Mouse (Mus musculus) brain, adult 2 months (tissue): ENCODE measurements around the gene Drd5.

Experiments
- DNase-seq: peaks from one replicate; pipeline ENCODE4 v3.0.0; 2011; ENCODE audit warnings: low read depth, low spot score

Drd5 gene

DNA sequence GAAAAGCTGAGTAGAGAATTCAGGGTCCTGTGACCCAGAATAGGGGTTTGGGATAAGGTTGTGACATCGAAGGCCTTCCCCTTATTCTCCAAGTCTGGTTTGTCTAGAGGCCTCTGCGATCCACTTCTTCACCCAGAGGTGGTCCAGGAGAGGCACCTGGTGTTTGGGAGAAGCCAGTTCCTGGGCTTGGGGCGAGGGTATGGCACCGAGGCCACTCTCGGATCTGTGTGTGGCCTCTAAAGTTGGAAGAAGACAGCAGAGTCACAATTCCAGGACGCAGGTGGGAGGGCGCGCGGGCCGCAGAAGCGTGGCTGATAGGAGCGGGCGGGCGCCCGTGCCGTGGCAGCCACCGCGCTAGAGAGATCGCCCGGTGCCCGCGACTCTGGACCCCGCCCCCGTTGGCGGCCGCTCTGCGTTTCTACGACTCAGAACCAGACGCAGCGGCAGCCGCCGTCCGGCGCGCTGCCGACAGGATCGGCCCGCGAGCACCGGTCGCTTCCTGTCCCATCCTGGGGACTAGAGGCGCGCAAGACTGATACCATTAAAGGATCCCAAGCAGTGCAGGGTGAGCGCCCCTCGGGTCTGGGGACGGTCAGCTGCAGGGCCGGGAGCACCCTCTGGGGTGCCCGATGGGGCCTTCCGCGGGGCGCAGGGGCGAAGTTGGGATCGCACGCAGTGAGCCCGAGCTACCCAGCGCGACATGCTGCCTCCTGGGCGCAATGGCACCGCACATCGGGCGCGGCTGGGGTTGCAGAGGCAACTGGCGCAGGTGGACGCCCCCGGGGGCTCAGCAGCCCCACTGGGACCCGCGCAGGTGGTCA is at the start of gene Drd5:
TSS of gene Drd5 (plus strand) at position 402 of the 821 bp plus-strand sequence.
- DNase-seq, result no peak

DNA sequence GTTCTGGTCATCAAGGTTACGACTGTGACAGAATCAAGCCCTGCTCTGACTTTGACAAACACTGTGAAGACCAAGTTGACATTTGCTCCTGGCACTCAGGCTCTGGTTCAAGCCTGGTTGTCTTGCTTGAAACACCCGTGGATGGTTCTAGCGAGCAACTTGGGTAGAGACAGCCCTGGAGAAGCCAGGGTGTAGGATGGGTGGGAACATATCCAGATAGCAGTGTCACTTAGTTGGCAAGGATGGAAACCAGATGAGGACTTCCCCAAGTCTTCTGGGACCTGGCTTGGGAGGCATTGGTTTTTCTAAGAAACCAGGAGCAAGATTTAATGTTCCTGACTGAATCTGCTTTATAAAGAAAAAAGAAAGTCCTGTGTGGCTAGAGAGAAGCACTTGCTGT is 48.2 kb upstream of the Drd5 start:
- DNase-seq, result peak; percentile 35

GRCm38 (mm10) chr5:38273831-38274230 is 45.3 kb upstream of the Drd5 start:
- no peak for DNase-seq

DNA sequence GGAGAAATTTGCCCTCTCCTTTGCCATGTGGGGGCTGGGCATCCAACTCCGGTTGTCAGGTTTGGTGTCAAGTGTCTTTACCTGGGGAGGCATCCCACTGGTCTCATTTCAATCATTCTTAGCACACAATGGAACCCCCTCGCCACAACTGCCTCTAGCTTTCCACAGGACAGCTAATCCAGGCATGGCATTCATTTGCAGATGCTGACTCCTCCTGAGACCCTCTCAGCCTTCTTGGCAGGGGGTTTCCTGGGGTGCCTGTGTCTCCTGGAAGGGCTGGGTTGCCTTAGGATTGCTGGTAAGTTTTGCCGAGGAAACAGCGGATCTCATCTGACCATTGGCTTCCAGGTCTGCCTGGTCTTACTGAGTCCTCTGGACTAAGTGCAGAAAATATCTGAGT is 43.4 kb upstream of the Drd5 start, which contains the start of gene Otop1:
TSS of gene Otop1 (plus strand) at position 202 of the 400 bp plus-strand sequence.
- DNase-seq, result no peak

DNA sequence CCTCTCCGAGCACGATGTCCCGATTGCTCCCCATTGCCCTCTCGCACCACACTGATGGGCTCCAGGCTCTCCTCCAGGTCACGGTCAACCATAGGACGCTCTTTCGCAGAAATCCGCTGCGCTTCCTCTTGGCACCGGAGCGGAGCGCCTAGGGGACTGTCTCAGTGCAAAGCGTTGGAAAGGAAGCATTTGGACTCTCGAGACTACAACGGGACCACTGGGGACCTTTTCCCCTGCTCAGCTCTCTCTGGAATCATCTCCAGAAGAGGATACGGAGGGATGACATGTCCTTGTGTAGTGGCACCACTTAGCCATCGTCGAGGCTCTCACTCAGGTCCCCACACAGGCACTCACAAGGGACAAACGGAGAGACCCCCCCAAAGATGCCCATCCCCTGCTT is 42.7 kb upstream of the Drd5 start:
- no peak for DNase-seq

- peak; percentile 11 for DNase-seq
These were observed 41.9 kb upstream of the Drd5 start for GRCm38 (mm10) chr5:38277098-38277866.

- DNase-seq, result no peak
These were observed 41.1 kb upstream of the Drd5 start for GRCm38 (mm10) chr5:38277936-38278600.

DNA sequence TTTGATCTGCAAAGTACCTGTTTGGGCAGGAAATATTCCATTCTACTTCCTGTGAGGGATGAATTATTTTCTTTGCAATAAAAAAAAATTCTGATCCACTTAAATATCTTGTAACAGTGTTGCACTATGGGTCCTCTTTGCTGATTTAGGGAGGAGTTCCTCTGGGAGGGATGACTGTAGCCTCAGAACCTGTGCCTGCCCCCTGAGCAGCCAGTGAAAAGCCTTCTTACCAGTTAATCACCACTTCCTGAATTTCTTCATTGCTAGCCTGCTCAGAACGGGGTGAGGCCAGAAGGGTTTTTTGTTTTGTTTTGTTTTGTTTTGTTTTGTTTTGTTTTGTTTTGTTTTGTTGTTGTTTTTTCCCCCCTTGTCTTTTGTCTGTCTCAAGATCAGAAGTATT is 39.1 kb upstream of the Drd5 start:
- DNase-seq, result no peak

- no peak for DNase-seq
These were observed 33.4 kb upstream of the Drd5 start for GRCm38 (mm10) chr5:38285724-38286123.

DNA sequence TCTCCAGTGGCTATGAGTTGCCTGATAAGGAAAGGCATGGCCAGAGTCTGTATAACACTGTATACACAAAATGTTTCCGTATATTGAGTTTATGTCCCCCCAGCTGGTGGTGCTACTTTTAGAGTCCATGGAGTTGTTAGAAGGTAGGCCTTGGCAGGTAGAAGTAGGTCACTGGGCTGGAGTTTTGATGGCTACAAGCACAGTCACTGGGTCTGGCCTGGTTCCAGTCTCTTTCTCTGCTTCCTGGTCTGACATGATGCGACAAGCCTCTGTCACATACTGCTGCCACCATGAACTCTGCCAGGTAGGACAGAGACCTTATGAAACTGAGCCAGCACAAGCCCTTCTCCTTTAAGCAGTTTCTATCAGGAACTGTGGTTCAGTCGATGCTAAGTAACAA is 30.7 kb upstream of the Drd5 start:
- DNase-seq, result no peak

- no peak for DNase-seq
These were observed 17.3 kb upstream of the Drd5 start for GRCm38 (mm10) chr5:38301761-38302411.

GRCm38 (mm10) chr5:38302651-38303050 is 16.5 kb upstream of the Drd5 start:
- no peak for DNase-seq

GRCm38 (mm10) chr5:38305241-38305640 is 13.9 kb upstream of the Drd5 start:
- no peak for DNase-seq

GRCm38 (mm10) chr5:38307255-38308101 is 11.7 kb upstream of the Drd5 start:
- peak; percentile 94 for DNase-seq

DNA sequence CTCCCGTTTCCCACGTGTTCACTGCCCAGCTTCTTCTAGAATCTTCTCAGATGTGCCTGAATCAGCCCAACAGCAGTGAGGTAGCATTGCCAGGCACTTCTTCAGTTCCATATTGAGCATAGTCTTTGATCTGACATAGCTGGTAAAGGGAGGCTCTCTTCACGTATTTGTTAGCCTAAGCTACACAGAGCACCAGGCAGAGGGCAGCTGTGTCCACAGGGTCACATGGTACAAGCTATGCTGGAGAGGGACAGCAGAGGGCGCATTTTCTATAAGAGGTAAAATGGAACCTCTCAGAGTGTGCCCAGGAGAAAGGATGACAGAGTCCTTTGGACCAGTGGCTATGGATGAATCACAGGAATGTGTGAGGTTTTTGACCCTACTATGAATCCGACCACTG is 10.3 kb upstream of the Drd5 start:
- peak; percentile 74 for DNase-seq

- no peak for DNase-seq
These were observed 9.4 kb upstream of the Drd5 start for GRCm38 (mm10) chr5:38309795-38310194.

DNA sequence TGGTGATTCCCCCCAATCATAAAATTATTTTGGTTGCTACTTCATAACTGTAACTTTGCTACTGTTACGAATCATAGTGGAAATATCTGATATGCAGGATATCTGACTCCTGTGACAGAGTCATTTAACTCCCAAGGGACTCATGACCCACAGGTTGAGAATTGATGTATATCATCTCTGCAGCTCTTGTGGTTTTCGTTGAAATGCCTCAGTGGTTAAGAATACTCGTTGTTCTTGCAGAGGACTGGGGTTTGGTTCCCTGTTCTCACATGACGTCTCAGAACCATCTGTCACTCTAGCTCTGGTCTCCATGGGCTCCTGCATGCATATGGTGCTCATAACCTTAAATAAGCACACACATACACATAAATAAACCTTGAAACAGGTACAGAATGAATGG is 14.2 kb downstream of the Drd5 start:
- no peak for DNase-seq

DNA sequence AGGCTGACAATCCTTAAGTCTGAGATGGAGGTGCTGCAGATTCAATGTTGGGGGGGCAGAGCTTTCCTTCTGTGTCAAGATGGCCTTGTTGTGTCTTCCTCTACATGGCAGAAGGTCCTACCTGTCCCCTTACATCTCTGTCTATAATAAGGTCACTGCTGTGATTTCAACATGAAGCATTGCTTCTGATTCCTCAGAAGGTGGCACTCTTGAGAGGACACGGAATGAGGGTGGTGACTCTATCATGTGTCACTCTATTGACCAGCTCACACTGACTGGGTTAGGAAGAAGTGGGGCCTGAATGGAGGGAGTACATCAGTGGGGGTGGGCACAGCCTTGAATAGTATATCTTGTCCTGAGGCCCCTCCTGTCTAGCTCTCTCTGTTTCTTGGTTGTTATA is 15.4 kb downstream of the Drd5 start:
- DNase-seq, result peak; percentile 47

DNA sequence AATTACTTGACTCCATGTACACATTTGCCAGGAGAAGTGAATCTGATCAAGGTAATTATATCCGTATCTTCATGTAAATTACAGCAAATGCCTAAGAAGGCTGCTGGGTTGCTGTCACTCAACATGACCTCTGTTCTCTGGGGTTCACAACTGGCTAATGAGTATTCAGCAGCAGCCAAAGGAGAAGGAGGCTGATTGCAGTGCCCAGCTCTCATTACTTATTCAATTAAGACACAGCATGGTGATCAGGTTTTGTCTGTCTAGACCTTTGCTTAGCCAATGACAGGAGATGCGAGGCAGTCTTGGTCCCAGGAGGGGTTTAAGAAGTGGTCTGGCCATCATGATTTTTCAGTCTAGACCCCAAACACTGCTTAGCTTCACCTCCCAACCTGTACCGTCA is 23.9 kb downstream of the Drd5 start:
- no peak for DNase-seq

GRCm38 (mm10) chr5:38346646-38347432 is 27.7 kb downstream of the Drd5 start:
- no peak for DNase-seq
